Mouse (Mus musculus) embryonic fibroblast, embryonic 13.5 days (primary cell): ENCODE measurements around the gene Sun2.

Experiments
- CTCF ChIP-seq: IDR thresholded peaks from 2 replicates; pipeline ENCODE4 v1.5.1; 2011; ENCODE audit warnings: mild to moderate bottlenecking, control low read depth, low read length, moderate library complexity, borderline replicate concordance; ENCODE audit not compliant: insufficient read depth
- POLR2A ChIP-seq: IDR thresholded peaks from 2 replicates; pipeline ENCODE4 v1.6.1; 2011; ENCODE audit warnings: low read depth, mild to moderate bottlenecking, control low read depth, low read length, moderate library complexity

DNA sequence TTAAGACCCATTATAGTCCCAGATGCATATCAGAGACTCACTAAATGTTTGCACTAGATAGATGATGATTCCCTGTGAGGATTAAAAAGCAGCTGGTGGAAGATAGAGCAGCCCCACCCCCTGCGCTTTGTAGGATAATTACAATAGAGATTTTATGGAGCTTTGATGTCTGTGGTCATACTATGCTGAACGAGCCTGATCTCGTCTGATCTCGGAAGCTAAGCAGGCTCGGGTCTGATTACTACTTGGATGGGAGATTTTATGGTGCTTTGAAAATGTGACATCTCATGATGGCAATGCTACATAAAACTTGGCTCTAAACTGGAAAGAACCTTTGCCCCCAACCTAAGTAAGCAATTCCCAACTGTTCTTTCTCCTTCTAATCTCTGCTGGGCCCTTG lies 50.0 kb downstream of the Sun2 start:
- TF ChIP-seq CTCF (no peak), POLR2A (no peak)
